Mouse (Mus musculus): ENCODE results near the gene Fcrl1.
"Not testable (repeated sequence)": the region's sequence is repeated elsewhere in the genome, so short reads cannot be mapped to it uniquely, and the experiment has no call there.

The Fcrl1 gene

DNA sequence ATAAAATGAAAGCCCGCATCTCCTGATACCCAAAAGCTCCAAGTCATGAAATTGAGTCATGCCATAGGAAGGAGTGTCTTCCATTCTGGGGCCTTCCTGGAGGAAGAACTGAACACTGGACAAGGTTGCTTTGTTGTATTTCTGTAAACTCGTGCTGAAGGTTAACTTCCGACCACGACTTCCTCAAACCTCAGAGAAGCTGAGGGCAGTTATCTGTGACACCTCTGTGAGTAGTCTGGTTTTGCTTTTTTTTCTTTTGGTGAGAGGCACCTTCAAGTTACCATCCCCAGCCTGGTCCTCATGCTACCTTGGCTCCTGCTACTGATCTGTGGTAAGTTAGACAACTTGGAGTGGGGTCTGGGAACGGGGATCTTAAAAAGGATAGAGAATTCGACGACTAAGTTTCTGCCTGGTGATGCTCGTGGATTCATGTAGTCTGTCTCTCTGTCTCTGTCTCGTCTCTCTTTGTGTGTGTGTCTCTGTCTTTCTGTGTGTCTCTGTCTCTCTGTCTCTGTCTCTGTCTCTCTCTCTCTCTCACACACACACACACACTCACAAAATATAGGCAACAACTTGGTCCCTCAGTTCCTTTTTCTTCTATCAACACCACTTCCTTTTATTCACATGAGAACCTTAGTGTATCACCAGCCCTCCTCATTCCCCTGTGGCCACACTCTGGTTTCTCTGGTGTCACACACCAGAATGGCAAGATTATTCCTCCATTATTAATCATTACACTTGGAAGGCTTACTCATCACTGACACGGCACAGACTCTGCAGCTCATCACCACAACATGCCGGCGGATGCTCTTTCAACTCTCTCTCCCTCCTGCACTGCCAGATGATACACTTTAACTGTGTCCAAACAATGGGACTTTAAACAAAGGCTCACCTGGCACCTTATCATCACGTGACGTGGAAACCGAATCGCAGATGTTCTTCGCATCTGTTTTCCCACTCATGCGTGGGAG lies at the start of gene Fcrl1:
Gene Fcrl1, plus strand, starts transcription at position 193 of the 971 bp plus-strand sequence.
- no peak for DNase-seq (ENCODE audit: low spot score)

DNA sequence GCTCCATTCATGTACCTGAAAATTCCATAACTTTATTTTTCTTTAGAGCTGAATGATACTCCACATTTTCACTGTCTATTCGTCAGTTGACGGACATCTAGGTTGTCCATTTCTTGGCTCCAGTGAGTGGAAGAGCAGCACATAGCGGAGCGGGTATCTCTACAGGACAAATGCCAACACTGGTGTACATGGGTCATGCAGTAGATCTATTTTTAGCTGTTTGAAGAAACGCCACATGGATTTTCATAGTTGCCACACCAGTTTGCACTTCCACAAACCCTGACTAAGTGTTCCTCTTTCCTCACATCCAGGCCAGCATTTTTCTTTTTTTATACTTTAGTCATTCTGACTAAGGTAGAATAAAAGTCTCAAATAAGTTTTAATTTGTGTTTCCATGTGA lies 38.3 kb upstream of the Fcrl1 start:
- DNase-seq (ENCODE audit: low spot score): no peak

DNA sequence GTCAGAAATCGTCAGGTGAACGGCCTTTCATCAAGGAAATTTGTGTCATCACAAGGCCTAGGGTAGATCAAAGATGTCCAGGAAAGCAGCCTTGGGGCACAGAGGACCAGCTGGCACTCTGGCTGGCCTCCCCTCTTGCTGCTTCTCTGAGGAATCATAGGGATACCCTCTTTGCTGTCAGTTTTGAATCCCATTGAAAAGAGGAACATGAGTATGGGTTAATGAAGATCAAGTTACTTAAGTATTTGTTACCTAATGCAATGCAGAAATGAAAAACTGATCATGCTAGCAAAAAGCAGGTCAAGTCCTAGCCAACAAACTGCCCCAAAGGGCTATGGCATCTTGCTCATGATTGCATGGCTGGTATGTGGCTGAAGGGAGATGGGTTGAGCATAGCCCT lies 25.2 kb upstream of the Fcrl1 start:
- not testable (repeated sequence) for DNase-seq (ENCODE audit: low spot score)

DNA sequence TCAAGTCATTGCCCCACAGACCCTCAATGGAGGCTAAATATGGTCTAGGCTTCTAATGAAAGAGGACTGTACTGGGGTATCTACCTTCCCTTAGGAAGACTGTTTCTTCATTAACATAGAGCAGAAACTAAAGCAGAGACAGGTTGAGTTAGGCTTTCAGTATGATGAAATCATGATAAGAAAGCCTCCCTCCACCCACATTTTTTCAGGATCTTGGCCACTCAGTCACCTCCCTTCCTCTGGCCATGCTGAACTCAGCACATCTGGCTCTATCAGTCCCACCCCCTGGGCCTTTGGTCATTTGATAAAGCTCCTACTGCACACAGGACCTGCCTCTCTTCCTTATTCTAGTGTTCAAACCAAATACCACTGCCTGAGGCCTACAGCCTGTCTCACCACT lies 18.6 kb upstream of the Fcrl1 start, which contains the start of gene Cd5l:
Gene Cd5l, plus strand, starts transcription at position 301 of the 400 bp plus-strand sequence.
- DNase-seq (ENCODE audit: low spot score): no peak

DNA sequence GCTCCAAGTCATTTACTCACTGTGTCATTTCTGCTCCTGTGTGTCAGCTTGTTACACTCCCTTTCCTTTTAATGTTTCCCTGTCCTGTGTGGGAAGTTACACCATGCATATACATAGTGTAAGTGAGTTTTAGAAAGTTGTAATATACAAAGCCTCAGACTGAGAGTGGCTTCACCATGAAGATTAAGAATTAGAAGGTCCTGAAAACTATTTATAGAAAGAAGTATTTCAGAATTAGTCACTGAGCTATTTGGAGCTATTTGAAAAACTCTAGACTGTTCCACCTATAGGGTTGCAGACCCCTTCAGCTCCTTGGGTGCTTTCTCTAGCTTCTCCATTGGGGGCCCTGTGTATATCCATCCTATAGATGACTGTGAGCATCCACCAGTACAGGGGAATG lies 17.0 kb upstream of the Fcrl1 start:
- DNase-seq (ENCODE audit: low spot score): no peak

DNA sequence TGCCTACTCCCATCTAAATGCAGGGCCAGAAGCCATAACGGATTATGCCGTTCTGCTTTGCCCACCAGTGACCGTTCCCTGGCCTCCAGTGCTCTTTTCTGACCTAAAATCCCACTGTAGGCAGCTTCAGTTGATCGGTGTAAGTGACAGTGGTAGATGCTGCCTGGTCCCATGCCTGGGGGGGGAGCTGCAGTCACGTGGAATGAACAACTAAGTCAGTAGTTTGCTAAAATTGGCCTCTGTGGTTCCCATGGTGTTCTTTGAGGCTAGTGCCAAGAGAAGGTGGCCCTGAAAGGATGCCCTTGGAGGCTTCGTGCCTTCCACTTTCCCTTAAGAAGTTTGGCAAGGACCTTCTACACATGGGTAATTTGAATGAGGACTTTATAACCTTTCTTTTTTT lies 15.7 kb upstream of the Fcrl1 start:
- no peak for DNase-seq (ENCODE audit: low spot score)

DNA sequence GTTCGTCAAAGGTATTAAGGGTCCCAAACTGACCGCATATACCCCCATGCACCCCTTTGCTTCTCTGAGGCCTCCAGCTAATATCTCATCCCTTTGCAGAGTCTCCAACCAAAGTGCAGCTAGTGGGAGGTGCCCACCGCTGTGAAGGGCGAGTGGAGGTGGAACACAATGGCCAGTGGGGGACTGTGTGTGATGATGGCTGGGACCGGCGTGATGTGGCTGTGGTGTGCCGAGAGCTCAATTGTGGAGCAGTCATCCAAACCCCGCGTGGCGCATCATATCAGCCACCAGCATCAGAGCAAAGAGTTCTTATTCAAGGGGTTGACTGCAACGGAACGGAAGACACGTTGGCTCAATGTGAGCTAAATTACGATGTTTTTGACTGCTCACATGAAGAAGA lies 10.5 kb upstream of the Fcrl1 start:
- no peak for DNase-seq (ENCODE audit: low spot score)

DNA sequence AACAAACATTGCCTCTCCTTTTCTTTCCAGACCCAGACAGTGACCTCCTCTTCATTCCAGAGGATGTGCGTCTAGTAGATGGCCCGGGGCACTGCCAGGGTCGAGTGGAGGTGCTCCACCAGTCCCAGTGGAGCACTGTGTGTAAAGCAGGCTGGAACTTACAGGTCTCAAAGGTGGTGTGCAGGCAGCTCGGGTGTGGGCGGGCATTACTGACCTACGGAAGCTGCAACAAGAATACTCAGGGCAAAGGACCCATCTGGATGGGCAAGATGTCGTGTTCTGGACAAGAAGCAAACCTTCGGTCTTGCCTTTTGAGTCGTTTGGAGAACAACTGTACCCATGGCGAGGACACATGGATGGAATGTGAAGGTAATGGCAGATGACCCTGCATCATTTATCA lies 8.7 kb upstream of the Fcrl1 start:
- DNase-seq (ENCODE audit: low spot score): no peak

DNA sequence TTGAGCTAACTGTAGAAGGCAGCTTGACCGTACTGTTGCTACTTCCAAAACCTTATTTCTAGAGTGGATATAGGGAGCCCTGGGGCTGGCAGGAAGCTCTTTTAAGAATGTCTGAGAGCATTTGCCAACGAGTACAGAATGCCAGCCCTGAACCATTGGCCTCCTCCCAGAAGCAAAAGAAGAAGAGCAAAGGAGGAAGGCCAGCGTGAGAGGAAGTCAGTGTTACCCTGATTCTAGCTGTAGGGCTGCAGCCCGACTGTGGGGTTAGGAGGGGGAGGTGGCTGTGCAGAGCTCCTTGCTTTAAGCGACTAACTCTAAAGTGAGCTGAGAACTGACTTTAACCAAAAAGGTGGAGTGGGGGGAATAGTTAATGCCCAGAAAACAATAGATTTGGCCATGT lies 7.0 kb upstream of the Fcrl1 start:
- no peak for DNase-seq (ENCODE audit: low spot score)

DNA sequence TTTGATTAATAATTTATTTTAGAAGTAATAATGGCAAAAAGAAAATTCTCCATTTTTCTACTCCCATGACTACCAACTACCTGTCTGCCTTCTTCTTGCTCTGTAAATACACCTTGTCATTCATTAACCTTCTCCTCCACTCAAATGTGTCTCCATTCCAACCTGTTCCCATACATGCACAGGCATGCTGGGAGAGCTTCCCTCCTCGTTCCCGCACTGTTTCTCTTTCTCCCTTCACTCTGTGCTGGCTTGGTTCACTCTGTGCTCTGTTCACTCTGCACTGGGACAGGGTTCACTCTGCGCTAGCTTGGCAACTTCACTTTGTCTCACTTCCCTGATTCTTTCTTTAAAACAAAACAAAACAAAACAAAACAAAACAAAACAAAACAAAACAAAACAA lies 1.0 kb downstream of the Fcrl1 start:
- peak; percentile 22 for DNase-seq (ENCODE audit: low spot score)

DNA sequence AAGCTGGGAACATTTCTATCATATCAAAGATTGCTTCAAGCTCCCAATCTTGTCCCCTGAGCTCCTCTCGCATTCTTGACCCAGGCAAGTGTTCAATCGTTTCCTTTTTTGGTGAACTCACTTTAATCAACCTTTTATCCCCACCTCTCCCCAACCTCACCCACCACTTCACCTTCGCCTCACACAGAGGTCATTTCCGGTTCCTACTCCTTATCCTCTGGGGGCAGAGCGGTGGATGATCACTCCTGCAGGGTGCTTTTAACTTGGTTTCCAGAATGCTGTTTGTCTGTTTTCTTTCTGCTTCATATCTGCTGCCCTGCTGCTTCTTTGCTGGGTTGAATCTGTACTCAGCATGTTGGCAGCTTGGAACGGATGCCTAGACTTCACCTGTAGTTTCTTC lies 1.5 kb downstream of the Fcrl1 start:
- no peak for DNase-seq (ENCODE audit: low spot score)

DNA sequence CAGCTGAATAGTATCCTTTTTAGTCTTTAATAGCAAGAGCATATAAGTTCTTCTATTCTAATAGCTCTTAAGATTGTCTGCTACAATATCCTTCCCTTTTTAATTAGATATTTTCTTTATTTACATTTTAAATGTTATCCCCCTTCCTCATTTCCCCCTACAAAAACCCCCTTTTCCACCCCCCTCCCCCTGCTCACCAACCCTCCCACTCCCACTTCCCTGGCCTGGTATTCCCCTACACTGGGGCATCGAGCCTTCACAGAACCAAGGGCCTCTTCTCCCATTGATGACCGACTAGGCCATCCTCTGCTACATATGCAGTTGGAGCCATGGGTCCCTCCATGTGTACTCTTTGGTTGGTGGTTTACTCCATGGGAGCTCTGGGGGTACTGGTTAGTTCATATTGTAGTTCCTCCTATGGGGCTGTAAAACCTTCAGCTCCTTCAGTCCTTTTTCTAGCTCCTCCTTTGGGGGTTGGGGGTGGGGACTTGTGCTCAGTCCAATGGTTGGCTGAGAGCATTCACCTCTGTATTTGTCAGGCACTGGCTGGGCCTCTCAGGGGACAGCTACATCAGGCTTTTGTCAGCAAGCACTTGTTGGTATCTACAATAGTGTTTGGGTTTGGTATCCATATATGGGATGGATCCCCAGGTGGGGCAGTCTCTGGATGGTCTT lies 3.6 kb downstream of the Fcrl1 start:
- DNase-seq (ENCODE audit: low spot score): not testable (repeated sequence)

DNA sequence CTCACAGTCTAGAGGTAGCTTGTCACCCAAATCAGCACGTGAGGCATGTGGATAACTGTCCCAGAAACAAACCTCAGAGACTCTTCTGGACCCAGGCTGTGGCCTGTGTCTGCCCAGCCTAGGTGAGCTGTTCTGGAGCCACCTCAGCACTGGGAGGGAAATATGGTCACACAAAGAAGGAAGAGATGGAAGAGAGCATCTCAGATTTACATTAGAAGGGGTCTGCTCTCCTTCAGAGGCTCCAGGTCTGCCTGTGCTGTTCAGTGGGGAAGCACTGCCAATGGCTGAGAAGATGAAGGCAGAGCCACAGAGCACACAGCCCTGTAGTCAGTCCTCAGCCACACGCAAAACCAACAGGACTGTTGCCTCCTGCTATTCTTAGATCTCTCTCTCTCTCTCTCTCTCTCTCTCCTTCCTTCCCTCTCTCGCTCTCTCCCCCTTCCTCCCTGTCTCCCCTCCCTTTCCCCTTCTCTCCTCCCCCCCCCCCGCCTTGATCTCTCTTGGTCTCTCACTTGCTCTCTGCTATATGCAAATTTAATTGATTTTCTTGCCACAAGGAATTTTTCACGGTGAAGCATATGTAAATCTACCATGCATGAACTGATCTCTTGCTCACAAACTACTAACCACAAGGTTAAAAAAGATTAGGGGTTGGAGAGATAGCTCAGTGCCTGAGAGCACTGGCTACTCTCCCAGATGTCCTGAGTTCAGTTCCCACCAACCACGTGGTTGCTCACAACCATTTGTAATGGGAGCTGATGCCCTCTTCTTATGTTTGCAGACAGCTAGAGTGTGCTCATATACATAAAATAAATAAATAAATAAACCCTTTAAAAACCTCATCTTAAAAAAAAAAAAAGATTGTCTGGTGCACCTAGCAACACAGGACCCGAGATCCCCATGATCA lies 5.9 kb downstream of the Fcrl1 start:
- no peak for DNase-seq (ENCODE audit: low spot score)

DNA sequence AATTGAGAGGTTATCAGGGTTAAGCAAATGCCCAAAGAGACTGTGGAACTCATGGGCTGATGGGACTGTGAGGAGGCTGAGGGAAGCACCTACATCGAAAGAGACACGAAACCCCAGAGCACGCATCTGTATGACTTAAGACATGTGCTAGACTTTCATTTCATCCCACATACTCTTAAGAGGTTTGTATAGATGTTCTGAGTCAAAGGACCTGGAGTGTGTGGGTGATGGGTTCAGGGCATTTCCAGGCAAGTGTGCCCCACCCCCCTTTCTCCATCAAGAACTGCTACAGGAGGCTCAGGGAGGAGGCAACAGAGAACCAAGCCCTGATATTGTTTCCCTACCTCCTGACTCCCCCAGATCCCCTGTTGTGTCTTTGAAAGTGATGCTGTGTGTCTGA lies 7.1 kb downstream of the Fcrl1 start:
- DNase-seq (ENCODE audit: low spot score): no peak

DNA sequence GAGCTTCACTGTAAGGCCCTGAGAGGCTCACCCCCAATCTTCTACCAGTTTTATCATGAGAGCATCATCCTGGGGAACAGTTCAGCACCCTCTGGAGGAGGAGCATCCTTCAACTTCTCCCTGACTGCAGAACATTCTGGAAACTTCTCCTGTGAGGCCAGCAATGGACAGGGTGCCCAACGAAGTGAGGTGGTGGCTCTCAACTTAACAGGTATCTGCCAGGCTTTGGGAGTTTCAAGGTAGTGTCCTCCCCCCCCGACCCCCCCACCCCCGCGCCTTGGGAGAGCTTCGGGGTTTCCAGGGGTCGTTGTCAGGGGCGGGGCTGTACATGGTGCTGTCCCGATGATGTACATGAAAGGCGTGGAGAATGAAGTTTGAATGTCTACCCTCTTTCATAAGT lies 8.9 kb downstream of the Fcrl1 start:
- no peak for DNase-seq (ENCODE audit: low spot score)

DNA sequence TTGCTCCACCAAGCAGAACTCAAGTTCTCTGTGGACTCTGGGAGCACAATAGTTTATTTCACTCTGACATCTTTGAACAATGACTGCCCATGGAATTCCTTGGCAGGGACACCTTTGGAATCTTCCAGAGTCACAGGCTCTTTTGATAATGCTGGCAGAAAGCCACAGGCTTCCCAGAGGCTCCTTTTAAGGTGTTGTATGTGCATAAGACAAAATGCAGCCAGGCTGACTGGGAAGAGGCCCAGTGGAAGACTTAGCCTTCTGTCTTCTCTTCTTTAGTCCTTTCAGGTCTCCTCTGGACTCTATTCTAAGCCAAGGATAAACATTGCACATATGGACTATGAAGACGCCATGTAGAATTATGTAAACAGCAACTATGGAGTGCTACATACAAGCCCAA lies 14.7 kb downstream of the Fcrl1 start:
- DNase-seq (ENCODE audit: low spot score): no peak

DNA sequence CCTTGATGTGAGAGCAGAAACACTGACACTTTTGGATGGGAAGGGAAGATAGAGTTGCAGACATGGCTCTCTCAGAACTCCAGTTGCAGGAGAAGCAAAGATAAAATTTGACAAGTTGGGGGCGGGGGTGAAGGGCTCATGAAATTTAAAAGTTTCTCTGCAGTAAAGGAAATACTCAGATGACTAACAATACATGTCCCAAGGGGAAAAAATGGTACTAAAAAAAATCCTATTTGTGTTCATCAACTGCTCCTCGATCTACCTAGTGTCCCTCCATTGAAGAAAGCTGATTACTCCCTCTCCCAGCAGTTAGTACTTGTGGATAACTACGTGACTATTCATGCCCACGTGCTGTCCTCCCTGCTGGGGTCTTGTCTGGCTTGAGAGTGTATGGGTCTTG lies 22.6 kb downstream of the Fcrl1 start:
- no peak for DNase-seq (ENCODE audit: low spot score)

DNA sequence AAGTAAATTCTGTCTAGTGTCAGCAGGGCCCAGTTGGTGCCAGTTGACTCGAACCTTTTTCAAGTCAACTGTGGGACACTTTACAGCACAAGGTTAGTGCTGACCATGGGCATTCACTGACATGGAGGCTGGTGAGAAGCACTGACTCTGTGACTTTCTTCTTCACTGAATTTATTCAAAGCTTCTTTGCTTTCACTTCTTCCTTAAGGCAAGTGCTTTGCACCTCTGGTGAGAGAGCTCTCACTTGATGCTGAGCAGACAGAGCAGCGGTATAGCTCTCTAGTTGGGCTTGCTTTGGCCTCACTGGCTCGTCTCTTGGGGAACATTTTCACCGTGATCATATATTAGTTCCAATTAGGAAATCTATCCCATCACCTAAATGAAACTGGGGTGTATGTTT lies 23.7 kb downstream of the Fcrl1 start:
- DNase-seq (ENCODE audit: low spot score): no peak

DNA sequence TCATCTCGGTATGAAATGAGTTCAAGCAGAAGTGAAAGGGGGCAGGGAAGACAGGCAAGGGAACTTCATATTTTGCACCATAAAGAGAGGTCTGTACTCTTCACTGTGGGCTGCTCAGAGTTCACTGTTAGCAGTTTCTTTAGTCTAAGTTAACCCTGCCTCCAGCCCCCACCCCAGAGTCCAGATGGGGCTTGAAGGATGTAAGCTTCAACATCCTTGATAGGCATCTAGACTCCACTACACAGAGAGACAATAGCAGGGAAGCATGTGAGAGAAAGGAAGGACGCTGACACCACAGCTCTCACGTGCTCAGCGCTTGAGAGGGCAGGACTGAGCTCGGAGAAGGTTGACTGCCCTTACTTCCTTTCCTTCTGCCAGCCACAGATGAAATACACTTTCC lies 25.1 kb downstream of the Fcrl1 start:
- DNase-seq (ENCODE audit: low spot score): no peak

DNA sequence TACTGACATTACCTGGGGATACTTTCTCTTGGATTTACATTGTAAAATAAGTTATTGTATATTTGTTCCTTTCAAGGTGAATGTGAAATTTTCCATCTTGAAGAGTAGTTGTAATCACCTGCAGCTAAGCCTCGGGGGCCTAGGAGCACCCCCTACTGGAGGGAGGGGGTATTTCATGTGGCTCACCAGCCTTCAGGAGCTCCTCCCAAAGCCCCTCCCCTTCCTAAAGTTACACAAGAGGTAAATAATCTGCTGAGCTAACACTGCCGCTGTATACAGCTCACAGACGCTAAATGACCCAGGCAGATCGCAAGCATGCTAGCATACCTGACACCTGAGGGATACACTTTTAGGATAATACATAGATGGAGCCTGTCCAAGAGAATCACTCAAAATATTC lies 32.0 kb downstream of the Fcrl1 start:
- peak; percentile 6 for DNase-seq (ENCODE audit: low spot score)

DNA sequence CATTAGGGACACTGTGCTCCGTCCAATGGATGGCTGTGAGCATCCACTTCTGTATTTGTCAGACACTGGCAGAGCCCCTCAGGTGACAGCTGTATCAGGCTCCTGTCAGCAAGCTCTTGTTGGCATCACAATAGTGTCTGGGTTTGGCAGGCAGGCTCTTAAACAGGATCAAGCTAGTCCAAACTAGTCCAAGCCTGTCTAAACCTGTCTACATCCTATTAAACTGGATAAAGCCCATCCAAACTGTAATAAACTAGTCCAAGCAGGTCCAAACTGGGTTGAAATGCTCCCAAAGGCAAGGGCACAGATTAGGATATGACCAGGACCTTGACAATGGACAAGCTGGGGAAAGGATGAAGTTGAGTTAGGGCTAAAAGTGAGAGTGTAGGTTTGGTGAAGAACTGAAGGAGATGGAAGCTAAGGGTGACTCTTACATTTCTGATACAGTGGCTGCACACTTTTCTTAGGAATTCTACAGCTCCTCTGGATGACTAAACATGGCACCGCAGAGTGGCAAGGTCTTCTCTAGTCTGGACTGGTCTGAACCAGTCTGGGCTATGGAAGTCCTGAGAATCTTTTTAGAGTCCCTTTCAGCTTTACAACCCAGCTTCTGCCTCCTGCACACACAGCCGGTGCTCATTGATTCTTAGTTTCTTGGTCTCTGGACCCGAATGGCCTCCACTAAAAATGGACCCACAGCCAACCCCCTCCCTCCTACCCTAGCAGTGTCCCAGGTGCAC lies 33.2 kb downstream of the Fcrl1 start:
- DNase-seq (ENCODE audit: low spot score): no peak

DNA sequence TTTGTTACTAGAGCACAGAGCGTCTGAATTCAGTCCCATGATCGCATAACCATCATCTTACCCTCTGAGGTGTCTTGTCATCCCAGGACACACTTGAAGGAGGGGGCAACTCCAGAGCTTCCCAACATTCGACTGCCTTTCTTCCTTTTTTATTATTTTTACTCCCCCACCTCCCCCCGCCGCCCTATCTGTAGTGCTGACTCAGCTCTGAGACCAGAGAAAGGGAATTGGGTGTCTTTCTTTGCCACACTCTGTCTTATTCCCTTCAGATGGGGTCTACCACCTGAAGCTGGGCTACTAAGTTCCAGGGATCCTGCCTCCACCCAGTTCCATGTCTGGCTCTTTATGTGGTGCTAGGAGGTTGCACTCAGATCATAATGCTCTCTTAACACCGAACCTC lies 34.4 kb downstream of the Fcrl1 start:
- no peak for DNase-seq (ENCODE audit: low spot score)
